In genomic region chr8:71950482-71951221, GRCm38 (mm10) we compare ENCODE assay signal across 8 mouse cellular contexts. TPM values are rescaled to one million over a fixed set of nuclear protein-coding genes. Genes with fewer than 3 reads are reported as not detected.
A peak's percentile ranks its signal among the peaks of the same experiment; 100 is the strongest.
DNase-seq lines count a peak whose midpoint lies in the region; ATAC-seq and TF ChIP-seq lines count a peak whose summit lies in the region.

Gene Zfp961 (plus strand): TSS chr8:71951038.

- intact Hi-C loops in heart, postnatal 25 days (cut with DNase I): loop anchor here (2.0 kb wide), 1 partner anchor 28 kb away; no protein-coding TSS in a partner anchor

- whole genome bisulfite sequencing in forebrain, embryonic 15.5 days: 3% methylated on average over 34 of the region's 34 CpGs
- 4% methylated on average over 34 of the region's 34 CpGs for WGBS in lung, adult 2 months

- in situ Hi-C loops in ES-E14 (cut with MboI; ENCODE audit: low sequenced_read_pairs in 2 of 2, unreplicated experiment in 2 of 2): no loop called here

- H3K27me3 ChIP-seq in forebrain, embryonic 15.5 days: no peaks in the 10 kb centered on the region

- peak; percentile 98 for DNase-seq in ES-E14 (ENCODE audit: low read depth, low spot score)
- DNase-seq in cerebellum, adult 11-12 months: peak; percentile 97
- peak; percentile 96 for DNase-seq in heart, postnatal 25 days (ENCODE audit: low spot score)
- peak; percentile 97 to 99 for DNase-seq in layer of hippocampus, adult 18-20 months (ENCODE audit: low spot score in 2 of 2)
- peak; percentile 98 for DNase-seq in lung, adult 2 months
- peak; percentile 93 to 97 for DNase-seq in thymus, adult 18-20 months

- no peaks in the 10 kb centered on the region for H3K9me3 ChIP-seq in ES-E14 (ENCODE audit: control insufficient read depth, insufficient read depth, low read depth, low read length)
- peaks cover 9% of the 10 kb centered on the region for H3K9me3 ChIP-seq in forebrain, embryonic 15.5 days

- peaks cover 3% of the 10 kb centered on the region for H3K36me3 ChIP-seq in ES-E14 (ENCODE audit: control insufficient read depth, insufficient read depth, low read length, poor library complexity, severe bottlenecking)
- peaks cover 8% of the 10 kb centered on the region; the same call in 1 of the 2 replicates for H3K36me3 ChIP-seq in forebrain, embryonic 15.5 days

- H3K27ac ChIP-seq in ES-E14 (ENCODE audit: insufficient read depth, low read depth, low read length, poor library complexity, severe bottlenecking): peak within 1 kb of the TSS; percentile 73
- H3K27ac ChIP-seq in forebrain, embryonic 15.5 days (replicated peaks): peak within 1 kb of the TSS; percentile 91

- TF ChIP-seq CTCF in lung, adult 2 months (IDR thresholded peaks at IDR 0.05; ENCODE audit: insufficient read depth, low read length): no peak

- TF ChIP-seq POLR2A in lung, adult 2 months (IDR thresholded peaks at IDR 0.05; ENCODE audit: borderline replicate concordance, extremely low read depth, low read depth, low read length): peak; percentile 75; the same call in 1 of the 2 replicates

- H3K4me3 ChIP-seq in ES-E14 (ENCODE audit: insufficient read depth in 1 of 2, low read depth in 1 of 2, low read length in 2 of 2, poor library complexity in 1 of 2, severe bottlenecking in 1 of 2): peak within 1 kb of the TSS; percentile 77 to 91
- peak within 1 kb of the TSS; percentile 91 for H3K4me3 ChIP-seq in forebrain, embryonic 15.5 days
- H3K4me3 ChIP-seq in lung, adult 2 months (replicated peaks; ENCODE audit: extremely low read depth, low read depth, low read length): peak within 1 kb of the TSS; percentile 91

- H3K4me1 ChIP-seq in ES-E14 (ENCODE audit: control insufficient read depth in 2 of 2, insufficient read depth in 2 of 2, low read length in 2 of 2, poor library complexity in 1 of 2): peaks cover 3% of the 10 kb centered on the region in 2 experiments; a peak in 1 of 4 replicates
- peaks cover 18% of the 10 kb centered on the region for H3K4me1 ChIP-seq in forebrain, embryonic 15.5 days
- peaks cover 6% of the 10 kb centered on the region for H3K4me1 ChIP-seq in lung, adult 2 months (ENCODE audit: control insufficient read depth, insufficient read depth, low read length)

- H3K4me2 ChIP-seq in forebrain, embryonic 15.5 days (replicated peaks): peak within 1 kb of the TSS; percentile 54

- ATAC-seq in forebrain, embryonic 15.5 days (replicated peaks): peak; percentile 100
- peak; percentile 99 for ATAC-seq in neutrophil, adult 5-6 weeks (ENCODE audit: extremely low read depth, insufficient number of reproducible peaks, low FRiP score, poor library complexity, severe bottlenecking)

- H3K9ac ChIP-seq in ES-E14 (ENCODE audit: insufficient read depth, low read depth, low read length, poor library complexity, severe bottlenecking): peak within 1 kb of the TSS; percentile 91
- H3K9ac ChIP-seq in forebrain, embryonic 15.5 days (replicated peaks): peak within 1 kb of the TSS; percentile 88

TF ChIP-seq in ES-E14, 5 proteins besides CTCF, POLR2A, EP300 and RAD21:
- TF ChIP-seq MAFK (IDR thresholded peaks at IDR 0.05; ENCODE audit: insufficient read depth, low read depth, low read length): 0 out of 2 replicates have a peak, but pooled peaks have one; percentile 20
- peak; percentile 58; the same call in 1 of the 2 replicates for TF ChIP-seq HCFC1 (IDR thresholded peaks at IDR 0.05; ENCODE audit: borderline replicate concordance, insufficient read depth, low read length)
- TF ChIP-seq ZNF384 (IDR thresholded peaks at IDR 0.05; ENCODE audit: low read depth, low read length): no peak
- no peak for TF ChIP-seq ZC3H11A (IDR thresholded peaks at IDR 0.05; ENCODE audit: borderline replicate concordance, low read depth, low read length)
- peak; percentile 93 for TF ChIP-seq CHD2 (IDR thresholded peaks at IDR 0.05; ENCODE audit: low read depth, low read length)

RNA-seq across cellular contexts. Expression of gene Zfp961, which starts in this region (rescaled TPM):
- total RNA-seq in ES-E14 (2012; rRNA removed): 50.8 and 79.0 TPM in 2 replicates
- 20.5 and 21.8 TPM in 2 replicates for polyA plus RNA-seq in forebrain, embryonic 15.5 days (2015; fragmentation: Nextera tagmentation; extraction: Ambion mirVana)
- 1 to 10 TPM; 5.5 to 10.0 TPM for total RNA-seq in heart, postnatal 25 days (2021)
- 10 to 100 TPM; 16.7 to 20.0 TPM for total RNA-seq in layer of hippocampus, adult 18-20 months (2021)
- polyA plus RNA-seq in lung, adult 2 months (2012; rRNA removed): 3.0 and 5.2 TPM in 2 replicates
- 30.8 and 40.4 TPM in 2 replicates for total RNA-seq in neutrophil, adult 5-6 weeks (2017)

Comparison
In these comparisons a context has a peak if more than half of its experiments do, and no peak if none do; other contexts are left out.
1. Peak in every context shown above with its lines: DNase-seq, ATAC-seq, H3K4me3 ChIP-seq and H3K27ac ChIP-seq.